Mouse (Mus musculus) brain, embryonic 14.5 days (tissue): ENCODE data around the gene Dock9.

Experiments
- CTCF ChIP-seq: fragments of 200-500 bp; IDR thresholded peaks from 2 replicates; pipeline ENCODE4 v1.5.1; 2012; ENCODE audit warnings: inconsistent platforms, mild to moderate bottlenecking, moderate library complexity, borderline replicate concordance; ENCODE audit not compliant: insufficient read depth, insufficient read length; ENCODE audit errors: extremely low read depth
- POLR2A ChIP-seq: fragments of 200-500 bp; IDR thresholded peaks from 2 replicates; pipeline ENCODE4 v1.6.1; 2012; ENCODE audit warnings: mild to moderate bottlenecking, inconsistent platforms, borderline replicate concordance; ENCODE audit not compliant: poor library complexity, insufficient read depth, insufficient read length, severe bottlenecking; ENCODE audit errors: extremely low read depth

GRCm38 (mm10) chr14:121604565-121604964 is 193.1 kb downstream of the Dock9 start:
- no peak for TF ChIP-seq POLR2A
- no peak for TF ChIP-seq CTCF
